Mouse (Mus musculus) kidney, postnatal 14 days (tissue): Measurements from ENCODE around the gene 9930022D16Rik.

ENCODE experiments used
- DNase-seq: peaks from one replicate; pipeline ENCODE4 v3.0.0; 2022; ENCODE audit warnings: mixed read lengths

Gene 9930022D16Rik

DNA sequence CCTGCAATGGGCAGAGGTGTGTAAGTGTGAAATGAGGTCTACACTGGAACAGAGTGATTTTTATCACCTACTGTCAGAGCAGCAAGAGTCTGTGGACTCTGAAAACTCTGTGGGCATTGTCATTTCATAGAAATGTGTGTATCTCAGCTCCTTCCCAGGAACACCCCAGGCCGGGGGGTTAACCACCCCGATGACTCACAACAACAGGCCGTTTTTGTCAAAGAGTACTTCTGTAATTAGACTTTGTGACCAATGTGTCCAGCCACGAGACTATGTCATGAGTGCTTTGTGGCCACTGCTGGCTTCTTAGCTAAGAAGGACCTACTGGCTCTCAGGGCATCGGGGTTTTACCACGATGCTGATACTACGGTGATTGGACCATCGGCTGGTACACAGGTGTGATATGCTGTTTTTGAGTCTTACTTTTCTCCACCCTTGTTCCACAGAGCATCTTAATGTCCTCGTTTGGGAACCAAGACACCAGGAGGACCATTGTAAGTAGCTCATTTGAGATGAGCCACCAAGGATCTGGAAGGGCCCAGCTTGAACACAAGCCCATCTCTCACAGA lies 3.8 kb downstream of the 9930022D16Rik start:
- DNase-seq: no peak

DNA sequence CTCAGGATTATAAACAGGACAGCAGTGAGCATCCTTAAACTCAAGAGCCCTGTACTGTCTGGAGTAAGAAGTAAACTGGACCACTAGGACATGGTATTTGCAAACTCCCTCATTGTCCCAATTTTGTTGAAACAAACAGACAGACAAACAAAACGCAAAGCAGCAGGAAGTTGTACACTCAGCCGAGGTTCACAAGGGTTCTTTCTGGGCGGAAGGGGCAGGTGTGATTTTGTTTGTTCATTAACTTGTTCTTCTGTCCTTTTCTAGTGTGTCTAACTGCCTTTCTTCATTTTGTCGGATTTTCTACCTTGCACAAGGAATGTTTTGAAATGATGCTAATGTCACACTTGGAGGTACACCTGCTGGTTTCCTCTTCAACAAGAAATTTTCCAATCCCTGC lies 5.7 kb downstream of the 9930022D16Rik start:
- DNase-seq: no peak

- no peak for DNase-seq
Observed at GRCm38 (mm10) chr11:109419961-109420566, 6.3 kb downstream of the 9930022D16Rik start.

DNA sequence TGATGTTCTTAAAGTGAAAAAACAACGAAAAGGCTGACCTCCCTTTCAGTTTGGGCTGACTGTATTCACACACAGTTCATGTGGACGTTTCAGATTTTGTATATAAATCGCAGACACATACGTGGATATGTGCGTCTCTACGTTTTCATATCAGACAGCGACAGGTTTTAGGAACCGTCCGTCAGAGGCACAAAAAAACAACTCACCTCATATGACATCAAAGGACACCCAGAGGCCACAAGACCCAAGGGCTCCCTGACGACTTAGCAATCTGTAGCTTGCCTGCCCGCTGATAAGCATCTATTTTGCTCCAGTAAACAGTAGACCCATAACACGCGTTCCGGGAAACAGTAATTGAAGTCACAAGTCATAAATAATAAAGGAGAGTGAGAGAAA lies 6.8 kb downstream of the 9930022D16Rik start:
- no peak for DNase-seq

DNA sequence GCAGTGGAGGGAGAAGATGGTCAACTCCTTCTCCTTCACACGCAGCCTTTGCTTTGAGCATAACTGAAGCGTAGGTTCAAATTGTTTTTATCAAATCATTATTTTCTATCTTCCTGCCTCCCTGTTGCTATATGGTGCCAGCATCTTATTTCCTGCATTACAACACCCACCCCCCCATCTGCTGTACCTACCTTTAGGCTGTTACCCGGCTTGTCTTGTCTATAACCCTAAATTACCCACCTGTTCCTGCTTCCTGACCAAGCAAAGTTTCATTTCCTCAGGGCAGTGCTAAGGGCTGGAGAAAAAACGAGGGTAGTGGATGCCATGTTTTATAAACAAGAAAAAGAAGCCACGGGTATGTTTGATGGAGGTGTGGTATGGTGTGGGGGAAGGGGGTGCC lies 7.5 kb downstream of the 9930022D16Rik start:
- no peak for DNase-seq

- no peak for DNase-seq
Observed at GRCm38 (mm10) chr11:109422263-109422662, 8.5 kb downstream of the 9930022D16Rik start.

DNA sequence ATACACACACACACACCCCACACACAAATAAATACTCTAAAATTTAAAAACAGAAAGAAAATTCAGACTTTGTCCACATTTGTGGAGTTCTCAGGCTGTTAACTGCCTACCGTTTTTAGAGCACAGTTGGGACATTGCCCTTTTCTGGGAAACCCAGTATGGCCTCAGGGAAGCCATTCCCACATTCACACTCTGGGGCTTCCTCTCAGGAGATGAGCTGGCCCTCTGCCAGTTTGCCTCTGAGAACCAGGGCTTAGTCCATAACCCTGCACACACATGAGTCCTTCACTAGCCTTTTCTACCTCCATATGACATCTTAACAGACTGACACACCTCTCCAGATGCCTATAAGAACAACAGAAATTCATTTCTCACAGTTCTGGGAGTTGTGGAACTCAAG lies 9.6 kb downstream of the 9930022D16Rik start:
- peak; percentile 39 for DNase-seq

DNA sequence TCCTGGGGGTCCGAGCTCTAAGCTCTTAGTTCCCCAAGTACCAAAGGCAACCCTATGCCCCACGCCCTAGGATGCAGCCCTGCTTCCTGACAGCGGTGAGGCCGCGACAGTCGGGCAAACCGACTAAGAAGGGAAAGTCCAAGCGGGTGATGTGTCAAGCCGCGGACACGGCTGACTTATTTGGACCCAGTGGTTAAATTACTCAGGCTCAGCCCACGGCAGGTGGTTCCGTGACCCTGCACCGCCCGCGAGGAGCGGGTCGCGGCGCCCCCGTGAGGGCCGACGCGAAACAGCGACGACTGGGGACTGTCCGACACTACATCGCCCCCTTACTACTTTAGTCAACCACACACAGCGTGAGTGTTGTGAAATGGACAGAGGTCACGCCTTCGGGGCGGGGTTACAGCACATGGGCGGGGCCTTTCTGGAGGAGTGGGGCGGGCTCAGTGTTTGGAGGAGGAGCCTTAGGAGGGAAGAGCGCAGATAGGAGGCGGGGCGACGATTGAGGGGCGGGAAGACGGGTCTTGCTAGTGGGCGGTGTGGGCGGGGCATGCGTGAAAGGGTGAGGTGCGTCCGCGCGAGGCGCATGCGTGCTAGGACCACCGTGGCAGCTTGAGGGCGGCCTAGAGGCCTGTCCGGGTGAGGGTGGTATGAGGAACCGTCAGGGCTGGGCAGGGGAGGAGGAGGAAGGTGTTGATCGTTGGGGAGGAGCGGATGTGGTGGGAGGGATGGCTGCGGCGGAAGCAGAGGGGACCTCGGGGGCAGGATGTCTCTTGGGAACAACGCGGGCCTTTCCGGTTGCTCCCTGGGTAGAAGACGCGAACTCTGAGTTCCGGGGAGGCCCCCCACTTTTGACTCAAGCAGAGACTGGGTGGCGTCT lies 11.9 kb downstream of the 9930022D16Rik start, which contains the start of gene Amz2:
Gene Amz2 (plus strand): TSS at position 555 of the 880 bp plus-strand sequence.
- peak; percentile 100 for DNase-seq

GRCm38 (mm10) chr11:109426272-109426586 lies 12.5 kb downstream of the 9930022D16Rik start:
- no peak for DNase-seq

DNA sequence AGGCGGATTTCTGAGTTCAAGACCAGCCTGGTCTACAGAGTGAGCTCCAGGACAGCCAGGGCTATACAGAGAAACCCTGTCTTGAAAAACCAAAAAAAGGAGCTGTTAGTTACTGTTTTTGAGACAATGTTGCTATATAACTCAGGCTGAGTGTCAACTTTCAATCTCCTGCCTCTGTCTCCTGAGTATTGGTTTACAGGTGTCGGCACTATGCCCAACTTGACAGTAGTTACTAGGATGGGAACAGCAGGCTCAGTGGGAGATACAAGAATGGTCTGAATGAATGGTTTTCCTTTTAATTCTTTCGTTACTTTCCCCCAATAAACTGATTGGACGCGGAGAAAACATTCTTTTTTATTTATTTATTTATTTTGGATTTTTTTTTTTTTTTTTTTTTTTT lies 13.6 kb downstream of the 9930022D16Rik start:
- no peak for DNase-seq

DNA sequence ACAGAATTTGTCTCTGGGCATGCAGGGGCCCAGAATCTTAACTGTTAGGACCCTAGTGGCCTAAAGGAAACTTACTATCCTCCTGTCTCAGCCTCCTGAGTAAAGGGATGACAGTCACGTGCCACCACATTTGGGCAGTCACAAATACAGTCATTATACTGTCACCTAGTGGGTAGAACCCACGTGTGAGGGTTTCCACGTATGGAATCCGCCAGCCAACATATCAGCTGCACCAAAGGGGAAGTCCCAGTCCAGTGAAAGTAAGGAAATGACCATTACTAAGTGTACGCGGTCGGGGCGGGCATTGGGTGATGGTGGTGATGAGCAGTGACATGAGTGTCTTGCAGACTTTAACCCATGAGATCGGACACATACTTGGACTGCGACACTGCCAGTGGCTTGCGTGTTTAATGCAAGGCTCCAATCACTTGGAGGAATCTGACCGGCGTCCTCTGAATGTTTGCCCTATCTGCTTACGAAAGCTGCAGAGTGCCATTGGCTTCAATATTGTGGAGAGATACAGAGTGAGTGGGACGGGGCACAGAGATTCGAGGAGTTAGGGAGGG lies 20.6 kb downstream of the 9930022D16Rik start:
- no peak for DNase-seq

GRCm38 (mm10) chr11:109436889-109437288 lies 23.2 kb downstream of the 9930022D16Rik start:
- DNase-seq: no peak

DNA sequence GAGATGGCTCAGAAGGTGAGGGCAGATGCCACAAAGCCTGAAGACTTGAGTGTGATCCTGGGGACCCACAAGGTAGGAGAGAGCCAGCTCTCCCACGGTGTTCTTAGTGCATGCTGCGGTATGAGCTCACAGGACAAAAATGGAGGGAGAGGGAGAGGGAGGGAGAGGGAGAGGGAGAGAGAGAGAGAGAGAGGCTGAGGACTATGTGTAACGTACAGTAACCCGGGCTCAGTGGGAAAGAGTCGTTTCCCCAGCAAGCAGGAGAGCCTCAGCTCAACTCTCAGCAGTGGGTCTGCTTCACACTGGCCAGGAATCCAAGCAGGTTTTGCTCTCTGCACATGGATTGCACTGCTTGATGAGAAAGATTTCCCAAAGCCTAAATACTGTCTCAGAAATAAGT lies 25.5 kb downstream of the 9930022D16Rik start:
- DNase-seq: no peak

- DNase-seq: peak; percentile 85
Observed at GRCm38 (mm10) chr11:109439829-109440340, 26.2 kb downstream of the 9930022D16Rik start.

DNA sequence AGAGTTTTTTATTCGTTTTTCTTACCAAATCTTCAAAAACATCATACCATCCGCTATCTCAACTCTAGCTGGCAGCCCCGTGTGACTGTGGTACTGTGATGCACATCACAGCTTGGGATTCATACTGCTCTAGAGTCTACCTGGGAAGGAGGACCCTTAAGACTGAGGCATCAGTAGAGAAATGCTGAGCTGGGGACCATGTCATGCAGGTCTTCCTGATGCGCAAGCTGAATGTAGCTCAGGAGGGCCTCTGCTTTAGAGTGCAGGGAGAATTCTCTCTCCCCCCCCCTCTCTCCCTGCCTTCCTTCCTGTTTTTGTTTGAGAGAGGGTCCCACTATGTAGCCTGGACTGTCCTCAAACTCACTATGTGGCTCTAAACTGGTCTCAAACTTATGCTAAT lies 26.9 kb downstream of the 9930022D16Rik start:
- no peak for DNase-seq

DNA sequence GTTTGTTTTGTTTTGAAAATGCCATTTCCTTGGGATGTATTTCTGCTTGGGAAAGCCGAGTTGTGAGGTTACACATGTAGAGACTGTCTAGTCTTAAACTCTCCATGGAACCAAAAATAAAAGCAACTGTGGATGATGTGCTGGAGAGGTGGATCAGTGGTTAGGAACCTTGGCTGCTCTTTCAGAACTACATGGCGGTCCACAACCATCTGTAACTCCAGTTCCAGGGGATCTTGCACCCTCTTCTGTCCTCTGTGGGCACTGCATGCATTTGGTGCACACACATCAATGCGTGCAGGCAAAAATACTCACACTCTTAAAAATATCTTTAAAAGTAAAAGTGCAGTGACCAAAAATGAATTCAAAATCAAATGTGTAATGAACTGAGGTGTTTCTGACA lies 27.4 kb downstream of the 9930022D16Rik start:
- DNase-seq: peak; percentile 41

DNA sequence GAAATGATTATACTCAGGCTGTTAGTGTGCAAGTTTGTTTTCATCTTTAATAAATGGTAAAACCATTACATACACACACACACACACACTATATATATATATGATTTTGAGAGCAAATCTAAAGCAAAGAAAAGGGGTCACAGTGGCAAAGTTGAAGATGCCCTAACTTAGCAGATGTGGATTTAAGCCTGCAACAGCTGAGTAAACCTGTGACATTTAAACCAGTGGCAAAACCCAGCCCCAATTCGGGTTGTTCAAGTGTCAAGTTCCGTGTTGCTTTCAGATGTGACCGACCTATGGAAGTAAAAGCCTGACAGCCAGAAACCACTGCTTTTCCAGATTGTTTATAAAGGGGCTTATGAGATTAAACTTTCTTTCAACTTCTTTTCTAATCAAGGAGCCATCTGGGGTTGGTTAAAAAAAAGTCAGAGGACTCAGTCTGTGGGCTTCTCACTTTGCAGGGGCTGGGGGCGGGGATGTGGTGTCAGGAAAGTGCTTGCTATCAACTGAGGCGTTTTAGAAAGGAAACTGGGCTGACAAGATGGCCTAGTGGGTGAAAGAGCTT lies 28.5 kb downstream of the 9930022D16Rik start:
- DNase-seq: no peak

- no peak for DNase-seq
Observed at GRCm38 (mm10) chr11:109443468-109444263, 29.9 kb downstream of the 9930022D16Rik start.

GRCm38 (mm10) chr11:109444600-109444999 lies 30.9 kb downstream of the 9930022D16Rik start:
- DNase-seq: peak; percentile 22

- DNase-seq: peak; percentile 45
Observed at GRCm38 (mm10) chr11:109445438-109446035, 31.8 kb downstream of the 9930022D16Rik start.

- DNase-seq: no peak
Observed at GRCm38 (mm10) chr11:109451169-109451568, 37.5 kb downstream of the 9930022D16Rik start.

DNA sequence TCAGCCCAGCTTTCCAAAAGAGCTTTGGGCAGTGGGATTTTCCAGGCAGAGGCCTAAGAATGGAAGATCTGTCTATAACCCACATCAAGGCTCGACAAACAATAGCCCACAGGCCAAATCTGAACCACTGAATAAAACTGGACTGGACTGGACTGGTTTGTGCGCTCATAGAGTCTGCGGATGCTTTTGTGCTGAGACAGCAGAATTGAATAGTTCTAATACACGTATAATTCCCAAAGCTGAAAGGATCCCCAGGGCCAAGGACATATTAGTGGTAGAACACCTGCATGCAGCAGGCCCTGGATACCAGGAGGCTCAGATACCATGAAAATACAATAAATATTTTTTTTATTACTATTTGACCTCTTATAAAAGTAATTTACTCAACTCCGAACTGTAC lies 42.5 kb downstream of the 9930022D16Rik start:
- no peak for DNase-seq
